Mouse (Mus musculus): ENCODE results near the gene Rusc2. TPM values are rescaled to one million over a fixed set of nuclear protein-coding genes. Genes with fewer than 3 reads are reported as not detected.

Gene Rusc2
- polyA plus RNA-seq, 1 experiment from 2014 or later: 2.1 TPM

- peak overlapping the region; percentile 28; the same call in 1 of the 2 replicates for H3K9ac ChIP-seq (replicated peaks)
- no peak for ATAC-seq
Observed at GRCm38 (mm10) chr4:43453413-43453812, 71.6 kb downstream of the Rusc2 start.

GRCm38 (mm10) chr4:43454041-43454836 lies 72.5 kb downstream of the Rusc2 start, which contains the start of gene Cd72:
Gene Cd72, minus strand, starts transcription at chr4:43454628.
- H3K9me3 ChIP-seq (ENCODE audit: low read length): no peaks in the 10 kb centered on the region
- H3K9ac ChIP-seq (replicated peaks): peak within 1 kb of the TSS; percentile 28
- peak within 1 kb of the TSS; percentile 53 for H3K4me2 ChIP-seq (ENCODE audit: low read depth, low read length)
- WGBS (ENCODE audit: insufficient replicate concordance): 14% methylated on average over 20 of the region's 20 CpGs
- peak; percentile 53; the same call in 1 of the 2 replicates for ATAC-seq
- DNase-seq: peak; percentile 49
- TF ChIP-seq EP300 (IDR thresholded peaks at IDR 0.05; ENCODE audit: low read depth): no peak
- no peak for TF ChIP-seq CTCF (IDR thresholded peaks at IDR 0.05; ENCODE audit: low read depth)
- peaks cover 27% of the 10 kb centered on the region for H3K27me3 ChIP-seq (ENCODE audit: insufficient read depth, low read length)
- H3K4me1 ChIP-seq (ENCODE audit: insufficient read depth): peaks cover 13% of the 10 kb centered on the region
- H3K36me3 ChIP-seq (replicated peaks; ENCODE audit: insufficient read depth, low read length): no peaks in the 10 kb centered on the region; the same call in 1 of the 2 replicates
- peak within 1 kb of the TSS; percentile 22 for H3K4me3 ChIP-seq (ENCODE audit: low read depth, low read length)
- peak within 1 kb of the TSS; percentile 58 for H3K27ac ChIP-seq (ENCODE audit: low read depth)

More at GRCm38 (mm10) chr4:43453413-43453812, 71.6 kb downstream of the Rusc2 start:
- peaks cover 13% of the 10 kb centered on the region for H3K4me1 ChIP-seq (ENCODE audit: insufficient read depth)
- H3K4me3 ChIP-seq (ENCODE audit: low read depth, low read length): peak overlapping the region; percentile 22
- H3K4me2 ChIP-seq (ENCODE audit: low read depth, low read length): peak overlapping the region; percentile 53
- H3K27ac ChIP-seq (ENCODE audit: low read depth): no peak overlapping the region
- DNase-seq: peak; percentile 17
- 1% methylated on average over 18 of the region's 18 CpGs for WGBS (ENCODE audit: insufficient replicate concordance)
- TF ChIP-seq CTCF (IDR thresholded peaks at IDR 0.05; ENCODE audit: low read depth) (no peak), EP300 (IDR thresholded peaks at IDR 0.05; ENCODE audit: low read depth) (no peak)
- H3K27me3 ChIP-seq (ENCODE audit: insufficient read depth, low read length): peaks cover 27% of the 10 kb centered on the region
- H3K36me3 ChIP-seq (replicated peaks; ENCODE audit: insufficient read depth, low read length): no peaks in the 10 kb centered on the region; the same call in 1 of the 2 replicates
- no peaks in the 10 kb centered on the region for H3K9me3 ChIP-seq (ENCODE audit: low read length)

GRCm38 (mm10) chr4:43456470-43456869 lies 74.7 kb downstream of the Rusc2 start:
- Histone ChIP-seq H3K9me3 (ENCODE audit: low read length) (no peaks in the 10 kb centered on the region), H3K9ac (replicated peaks) (no peak overlapping the region), H3K4me3 (ENCODE audit: low read depth, low read length) (no peak overlapping the region), H3K4me2 (ENCODE audit: low read depth, low read length) (no peak overlapping the region), H3K4me1 (ENCODE audit: insufficient read depth) (peaks cover 13% of the 10 kb centered on the region), H3K27ac (ENCODE audit: low read depth) (peak overlapping the region; percentile 51; the same call in 1 of the 2 replicates), H3K36me3 (replicated peaks; ENCODE audit: insufficient read depth, low read length) (no peaks in the 10 kb centered on the region; the same call in 1 of the 2 replicates), H3K27me3 (ENCODE audit: insufficient read depth, low read length) (peaks cover 27% of the 10 kb centered on the region)
- DNase-seq (peak; percentile 17), ATAC-seq (peak; percentile 32; the same call in 1 of the 2 replicates)
- 25% methylated on average over 4 of the region's 4 CpGs for WGBS (ENCODE audit: insufficient replicate concordance)
- TF ChIP-seq EP300 (IDR thresholded peaks at IDR 0.05; ENCODE audit: low read depth) (no peak), CTCF (IDR thresholded peaks at IDR 0.05; ENCODE audit: low read depth) (no peak)

GRCm38 (mm10) chr4:43457124-43457523 lies 75.3 kb downstream of the Rusc2 start:
- WGBS (ENCODE audit: insufficient replicate concordance): 28% methylated on average over 8 of the region's 8 CpGs
- ATAC-seq (peak; percentile 50; the same call in 1 of the 2 replicates), DNase-seq (peak; percentile 51)
- H3K9me3 ChIP-seq (ENCODE audit: low read length): no peaks in the 10 kb centered on the region
- no peak overlapping the region for H3K4me2 ChIP-seq (ENCODE audit: low read depth, low read length)
- peaks cover 27% of the 10 kb centered on the region for H3K27me3 ChIP-seq (ENCODE audit: insufficient read depth, low read length)
- H3K4me1 ChIP-seq (ENCODE audit: insufficient read depth): peaks cover 13% of the 10 kb centered on the region
- no peak overlapping the region for H3K9ac ChIP-seq (replicated peaks)
- TF ChIP-seq EP300 (IDR thresholded peaks at IDR 0.05; ENCODE audit: low read depth): no peak
- no peak for TF ChIP-seq CTCF (IDR thresholded peaks at IDR 0.05; ENCODE audit: low read depth)
- peak overlapping the region; percentile 51 for H3K27ac ChIP-seq (ENCODE audit: low read depth)
- no peaks in the 10 kb centered on the region; the same call in 1 of the 2 replicates for H3K36me3 ChIP-seq (replicated peaks; ENCODE audit: insufficient read depth, low read length)
- no peak overlapping the region for H3K4me3 ChIP-seq (ENCODE audit: low read depth, low read length)

- DNase-seq (no peak), ATAC-seq (no peak)
- Histone ChIP-seq H3K9me3 (ENCODE audit: low read length) (no peaks in the 10 kb centered on the region), H3K4me1 (ENCODE audit: insufficient read depth) (no peaks in the 10 kb centered on the region), H3K36me3 (replicated peaks; ENCODE audit: insufficient read depth, low read length) (no peaks in the 10 kb centered on the region), H3K27me3 (ENCODE audit: insufficient read depth, low read length) (no peaks in the 10 kb centered on the region), H3K4me2 (ENCODE audit: low read depth, low read length) (no peak overlapping the region), H3K9ac (replicated peaks) (no peak overlapping the region), H3K4me3 (ENCODE audit: low read depth, low read length) (no peak overlapping the region), H3K27ac (ENCODE audit: low read depth) (no peak overlapping the region)
- WGBS (ENCODE audit: insufficient replicate concordance): 68% methylated on average over 5 of the region's 5 CpGs
- TF ChIP-seq EP300 (IDR thresholded peaks at IDR 0.05; ENCODE audit: low read depth): no peak
- no peak for TF ChIP-seq CTCF (IDR thresholded peaks at IDR 0.05; ENCODE audit: low read depth)
Observed at GRCm38 (mm10) chr4:43463102-43463501, 81.3 kb downstream of the Rusc2 start.

- no peak for TF ChIP-seq CTCF (IDR thresholded peaks at IDR 0.05; ENCODE audit: low read depth)
- no peaks in the 10 kb centered on the region for H3K9me3 ChIP-seq (ENCODE audit: low read length)
- H3K4me3 ChIP-seq (ENCODE audit: low read depth, low read length): no peak overlapping the region
- no peaks in the 10 kb centered on the region for H3K27me3 ChIP-seq (ENCODE audit: insufficient read depth, low read length)
- ATAC-seq: no peak
- no peak overlapping the region for H3K4me2 ChIP-seq (ENCODE audit: low read depth, low read length)
- H3K27ac ChIP-seq (ENCODE audit: low read depth): no peak overlapping the region
- H3K4me1 ChIP-seq (ENCODE audit: insufficient read depth): no peaks in the 10 kb centered on the region
- no peak overlapping the region for H3K9ac ChIP-seq (replicated peaks)
- no peak for DNase-seq
- H3K36me3 ChIP-seq (replicated peaks; ENCODE audit: insufficient read depth, low read length): no peaks in the 10 kb centered on the region
- WGBS (ENCODE audit: insufficient replicate concordance): 60% methylated on average over 6 of the region's 6 CpGs
Observed at GRCm38 (mm10) chr4:43465935-43466334, 84.2 kb downstream of the Rusc2 start.

Data from liver, postnatal 0 days (tissue).